In genomic region chr14:94525238-94525637, GRCm38 (mm10) we compare ENCODE assay signal across 27 mouse cellular contexts.
"Had no signal": no experiment of that assay in that cellular context is flagged by ENCODE, and none has a peak within 500 bp of the region (broad histone marks: within the 10 kb centered on the region; RNA-seq: fewer than 3 reads in every experiment).

No protein-coding gene starts in this region.

- ATAC-seq: forebrain, embryonic 13.5 days; forebrain, embryonic 14.5 days; forebrain, embryonic 15.5 days; forebrain, embryonic 16.5 days; forebrain, postnatal 0 days had no signal

- H3K9me3 ChIP-seq: embryonic facial prominence, embryonic 10.5 days; embryonic facial prominence, embryonic 12.5 days; embryonic facial prominence, embryonic 13.5 days; embryonic facial prominence, embryonic 15.5 days; forebrain, embryonic 12.5 days; forebrain, embryonic 13.5 days; forebrain, embryonic 15.5 days had no signal

- H3K27ac ChIP-seq: embryonic facial prominence, embryonic 10.5 days; embryonic facial prominence, embryonic 12.5 days; embryonic facial prominence, embryonic 13.5 days; embryonic facial prominence, embryonic 15.5 days; forebrain, embryonic 10.5 days; forebrain, embryonic 12.5 days; forebrain, embryonic 13.5 days; forebrain, embryonic 15.5 days; gastrocnemius, adult 2 months; heart, adult 2 months had no signal

- DNase-seq: cerebellum, adult 9-10 months; cerebellum, adult 9-11 months; cerebellum, postnatal 10 days; cerebellum, postnatal 14 days; cerebellum, postnatal 25 days; cerebellum, postnatal 36 days; embryo, embryonic 11 days; forebrain, postnatal 0 days; gastrocnemius, adult 2 months; gastrocnemius, postnatal 10 days; gastrocnemius, postnatal 14 days; gastrocnemius, postnatal 25 days; gastrocnemius, postnatal 36 days; heart, adult 11 months; heart, adult 18-20 months; heart, adult 2 months had no signal

- H3K4me3 ChIP-seq: embryonic facial prominence, embryonic 10.5 days; embryonic facial prominence, embryonic 12.5 days; embryonic facial prominence, embryonic 13.5 days; embryonic facial prominence, embryonic 15.5 days; erythroblast, embryonic 14.5 days; forebrain, embryonic 10.5 days; forebrain, embryonic 12.5 days; forebrain, embryonic 13.5 days; forebrain, embryonic 15.5 days; gastrocnemius, adult 2 months; heart, adult 2 months had no signal

- H3K4me2 ChIP-seq: embryonic facial prominence, embryonic 12.5 days; embryonic facial prominence, embryonic 13.5 days; embryonic facial prominence, embryonic 15.5 days; forebrain, embryonic 12.5 days; forebrain, embryonic 13.5 days; forebrain, embryonic 15.5 days had no signal

- H3K36me3 ChIP-seq: embryonic facial prominence, embryonic 10.5 days; embryonic facial prominence, embryonic 12.5 days; embryonic facial prominence, embryonic 13.5 days; embryonic facial prominence, embryonic 15.5 days; forebrain, embryonic 10.5 days; forebrain, embryonic 12.5 days; forebrain, embryonic 15.5 days had no signal

- H3K9ac ChIP-seq: embryonic facial prominence, embryonic 12.5 days; embryonic facial prominence, embryonic 13.5 days; embryonic facial prominence, embryonic 15.5 days; forebrain, embryonic 12.5 days; forebrain, embryonic 13.5 days; forebrain, embryonic 15.5 days; forebrain, postnatal 0 days had no signal

- H3K4me1 ChIP-seq: embryonic facial prominence, embryonic 10.5 days; embryonic facial prominence, embryonic 12.5 days; embryonic facial prominence, embryonic 13.5 days; embryonic facial prominence, embryonic 15.5 days; forebrain, embryonic 12.5 days; forebrain, embryonic 15.5 days had no signal

- H3K27me3 ChIP-seq: embryonic facial prominence, embryonic 12.5 days; embryonic facial prominence, embryonic 13.5 days; embryonic facial prominence, embryonic 15.5 days; forebrain, embryonic 12.5 days; forebrain, embryonic 13.5 days; forebrain, embryonic 15.5 days had no signal
